Mouse (Mus musculus): ENCODE measurements around the gene Faap20. TPM values are rescaled to one million over a fixed set of nuclear protein-coding genes. Genes with fewer than 3 reads are reported as not detected.

Gene Faap20
- total and polyA plus RNA-seq, 3 experiments = 18.6 to 34.4 TPM; not detected in 1

- Histone ChIP-seq H3K27ac (ENCODE audit: control insufficient read depth, low read depth, low read length) (no peak overlapping the region), H3K4me3 (ENCODE audit: control insufficient read depth in 1 of 2, insufficient read depth in 1 of 2, low read depth in 2 of 2, low read length in 2 of 2) (no peak overlapping the region), H3K36me3 (ENCODE audit: control insufficient read depth in 1 of 2, insufficient read depth in 2 of 2, low read length in 2 of 2) (no peaks in the 10 kb centered on the region), H3K9me3 (replicated peaks; ENCODE audit: insufficient read depth, low read length) (no peaks in the 10 kb centered on the region), H3K4me1 (ENCODE audit: control insufficient read depth in 1 of 2, insufficient read depth in 2 of 2, low read length in 2 of 2) (no peaks in the 10 kb centered on the region), H3K27me3 (ENCODE audit: control insufficient read depth in 1 of 2, insufficient read depth in 2 of 2, low read length in 2 of 2) (peaks cover 0 to 3% of the 10 kb centered on the region in 2 experiments; a peak in 2 of 4 replicates), H3K9ac (ENCODE audit: control insufficient read depth, low read depth, low read length, poor library complexity, severe bottlenecking) (no peak overlapping the region), H3K79me2 (ENCODE audit: control insufficient read depth, insufficient read depth, low read length, poor library complexity) (no peaks in the 10 kb centered on the region)
- DNase-seq (ENCODE audit: low read depth, low spot score) = no peak
- TF ChIP-seq CTCF (IDR thresholded peaks at IDR 0.05 in 2 of 3, conservative IDR thresholded peaks at IDR 0.05 in 1 of 3; ENCODE audit: control insufficient read depth in 1 of 3, insufficient read depth in 1 of 3, low read depth in 2 of 3, low read length in 3 of 3, poor library complexity in 1 of 3, severe bottlenecking in 1 of 3) = no peak
- no peak for TF ChIP-seq CHD2 (IDR thresholded peaks at IDR 0.05; ENCODE audit: low read length)
- TF ChIP-seq RAD21 (IDR thresholded peaks at IDR 0.05; ENCODE audit: low read depth, low read length) = no peak
- TF ChIP-seq TCF12 (IDR thresholded peaks at IDR 0.05; ENCODE audit: low read depth, low read length) = no peak
- no peak for TF ChIP-seq NRF1 (IDR thresholded peaks at IDR 0.05; ENCODE audit: insufficient read depth, low read depth, low read length, poor library complexity, severe bottlenecking)
- TF ChIP-seq BHLHE40 (IDR thresholded peaks at IDR 0.05; ENCODE audit: borderline replicate concordance, low read depth, low read length) = no peak
- no peak for TF ChIP-seq ELF1 (IDR thresholded peaks at IDR 0.05; ENCODE audit: low read depth, low read length)
- no peak for TF ChIP-seq SIN3A (IDR thresholded peaks at IDR 0.05; ENCODE audit: low read length)
- no peak for TF ChIP-seq ETS1 (IDR thresholded peaks at IDR 0.05; ENCODE audit: low read depth, low read length)
- TF ChIP-seq KAT2A (conservative IDR thresholded peaks at IDR 0.05; ENCODE audit: low read depth, low read length) = no peak
- no peak for TF ChIP-seq USF2 (IDR thresholded peaks at IDR 0.05; ENCODE audit: borderline replicate concordance in 1 of 2, insufficient read depth in 1 of 2, low read depth in 1 of 2, low read length in 2 of 2)
- TF ChIP-seq POLR2AphosphoS2 (IDR thresholded peaks at IDR 0.05; ENCODE audit: low read length) = no peak
- no peak for TF ChIP-seq MEF2A (IDR thresholded peaks at IDR 0.05; ENCODE audit: extremely low read depth, insufficient replicate concordance, low read depth, low read length, poor library complexity, severe bottlenecking)
- no peak for TF ChIP-seq TBP (IDR thresholded peaks at IDR 0.05; ENCODE audit: low read depth, low read length)
These were observed 18.1 kb downstream of the Faap20 start for GRCm38 (mm10) chr4:155267639-155268175.

- no peaks in the 10 kb centered on the region for H3K9me3 ChIP-seq (replicated peaks; ENCODE audit: insufficient read depth, low read length)
- H3K27me3 ChIP-seq (ENCODE audit: control insufficient read depth in 1 of 2, insufficient read depth in 2 of 2, low read length in 2 of 2) = peaks cover 0 to 3% of the 10 kb centered on the region in 2 experiments; a peak in 2 of 4 replicates
- peak; percentile 59 for DNase-seq (ENCODE audit: low read depth, low spot score)
- no peaks in the 10 kb centered on the region for H3K4me1 ChIP-seq (ENCODE audit: control insufficient read depth in 1 of 2, insufficient read depth in 2 of 2, low read length in 2 of 2)
- no peak overlapping the region for H3K4me3 ChIP-seq (ENCODE audit: control insufficient read depth in 1 of 2, insufficient read depth in 1 of 2, low read depth in 2 of 2, low read length in 2 of 2)
- TF ChIP-seq ZNF384 (IDR thresholded peaks at IDR 0.05; ENCODE audit: low read depth, low read length) = no peak
- no peak for TF ChIP-seq JUND (IDR thresholded peaks at IDR 0.05; ENCODE audit: low read depth, low read length)
- no peak for TF ChIP-seq UBTF (IDR thresholded peaks at IDR 0.05; ENCODE audit: borderline replicate concordance, insufficient read depth, low read depth, low read length)
- TF ChIP-seq CTCF (IDR thresholded peaks at IDR 0.05 in 2 of 3, conservative IDR thresholded peaks at IDR 0.05 in 1 of 3; ENCODE audit: control insufficient read depth in 1 of 3, insufficient read depth in 1 of 3, low read depth in 2 of 3, low read length in 3 of 3, poor library complexity in 1 of 3, severe bottlenecking in 1 of 3) = peak; percentile 47 to 77 (median 72)
- TF ChIP-seq RAD21 (IDR thresholded peaks at IDR 0.05; ENCODE audit: low read depth, low read length) = peak; percentile 44
- peak; percentile 70 for TF ChIP-seq SMC3 (IDR thresholded peaks at IDR 0.05; ENCODE audit: low read depth, low read length)
- no peak overlapping the region for H3K9ac ChIP-seq (ENCODE audit: control insufficient read depth, low read depth, low read length, poor library complexity, severe bottlenecking)
- no peaks in the 10 kb centered on the region for H3K79me2 ChIP-seq (ENCODE audit: control insufficient read depth, insufficient read depth, low read length, poor library complexity)
- H3K36me3 ChIP-seq (ENCODE audit: control insufficient read depth in 1 of 2, insufficient read depth in 2 of 2, low read length in 2 of 2) = no peaks in the 10 kb centered on the region
- H3K27ac ChIP-seq (ENCODE audit: control insufficient read depth, low read depth, low read length) = no peak overlapping the region
These were observed 18.8 kb downstream of the Faap20 start for GRCm38 (mm10) chr4:155268382-155268781.

All from MEL (cell line).